Mouse (Mus musculus) testis, postnatal 10 days (tissue): ENCODE results near the gene Nfkbib.

Source experiments
- DNase-seq: peaks from one replicate; pipeline ENCODE4 v3.0.0; 2021; ENCODE audit warnings: low spot score

Gene Nfkbib

DNA sequence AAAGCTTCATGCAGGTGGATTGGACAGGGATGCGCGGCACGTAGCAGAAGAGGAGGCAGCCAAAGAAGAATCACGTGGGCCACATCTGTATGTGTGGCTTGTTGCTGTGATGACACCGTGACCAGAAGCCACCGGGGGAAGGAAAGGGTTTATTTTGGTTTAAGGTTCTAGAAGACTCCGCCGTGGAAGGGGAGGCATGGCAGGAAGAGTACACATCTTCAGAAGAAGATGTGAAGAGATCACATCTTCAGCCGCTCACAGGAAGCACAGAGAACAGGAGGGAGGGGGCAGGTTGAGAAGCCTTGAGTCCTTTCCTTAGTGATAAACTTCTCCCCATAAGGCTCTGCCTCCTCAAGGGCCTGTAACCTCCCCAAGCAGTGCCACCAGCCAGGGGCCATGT is 32.7 kb upstream of the Nfkbib start:
- no peak for DNase-seq

DNA sequence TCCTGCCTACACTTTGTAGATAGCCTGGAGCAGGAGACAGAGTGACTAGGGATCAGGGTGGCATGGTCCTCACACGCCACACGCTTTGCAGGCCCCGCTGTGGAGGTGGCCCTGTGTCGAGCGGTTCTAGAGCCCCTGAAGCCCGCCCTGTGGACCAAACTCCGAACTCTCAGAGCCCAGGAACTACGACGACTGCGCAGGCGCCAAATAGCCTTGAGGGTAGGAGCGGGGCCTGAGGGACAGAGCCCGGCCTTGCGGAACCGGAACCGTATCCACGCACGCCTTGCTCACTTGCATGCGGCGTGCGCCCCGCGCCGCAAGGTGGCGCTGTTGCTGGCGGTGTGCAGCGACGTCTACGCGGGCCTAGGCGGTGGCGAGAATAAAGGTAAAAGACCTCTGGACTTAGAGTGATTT is 29.3 kb upstream of the Nfkbib start:
- DNase-seq, result peak; percentile 90

GRCm38 (mm10) chr7:28795832-28796231 is 28.5 kb upstream of the Nfkbib start:
- DNase-seq, result no peak

DNA sequence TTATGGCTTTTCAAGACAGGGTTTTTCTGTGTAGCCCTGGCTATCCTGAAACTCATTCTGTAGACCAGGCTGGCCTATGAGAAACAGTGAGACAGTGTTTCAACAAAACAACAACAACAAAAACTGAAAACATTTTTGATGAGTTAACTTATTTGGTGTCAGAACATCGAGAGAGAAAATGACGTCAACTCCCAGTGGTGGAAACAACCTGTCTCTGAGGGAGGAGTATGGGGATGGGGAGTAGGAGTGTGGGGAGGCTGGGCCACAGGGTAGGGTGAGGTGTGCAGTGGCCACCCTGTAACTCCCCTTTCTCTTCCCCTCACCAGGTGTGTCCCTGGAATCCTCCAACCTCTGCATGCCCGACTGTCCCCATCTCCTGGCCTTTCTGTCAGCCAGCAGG is 27.2 kb upstream of the Nfkbib start:
- no peak for DNase-seq

DNA sequence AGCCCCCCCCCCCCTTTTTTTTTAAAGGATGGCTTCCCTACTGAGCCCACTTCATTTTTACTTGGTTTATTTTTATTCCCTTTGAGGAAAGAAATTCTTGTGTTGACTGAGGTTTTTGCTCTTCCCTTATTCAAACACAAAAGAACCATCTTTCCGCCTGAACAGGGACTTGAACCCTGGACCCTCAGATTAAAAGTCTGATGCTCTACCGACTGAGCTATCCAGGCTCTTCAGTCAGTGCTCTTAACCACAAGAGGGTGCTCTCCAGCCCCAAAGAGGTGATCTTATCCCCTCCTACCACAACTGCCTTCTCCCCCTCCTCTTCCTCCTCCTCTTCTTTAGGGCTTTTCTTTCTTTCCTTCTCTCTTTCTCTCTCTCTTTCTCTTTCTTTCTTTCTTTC is 26.5 kb upstream of the Nfkbib start:
- DNase-seq, result no peak

- no peak for DNase-seq
Observed at GRCm38 (mm10) chr7:28792391-28793185, 25.3 kb upstream of the Nfkbib start.

- DNase-seq, result no peak
Observed at GRCm38 (mm10) chr7:28791706-28792105, 24.4 kb upstream of the Nfkbib start.

DNA sequence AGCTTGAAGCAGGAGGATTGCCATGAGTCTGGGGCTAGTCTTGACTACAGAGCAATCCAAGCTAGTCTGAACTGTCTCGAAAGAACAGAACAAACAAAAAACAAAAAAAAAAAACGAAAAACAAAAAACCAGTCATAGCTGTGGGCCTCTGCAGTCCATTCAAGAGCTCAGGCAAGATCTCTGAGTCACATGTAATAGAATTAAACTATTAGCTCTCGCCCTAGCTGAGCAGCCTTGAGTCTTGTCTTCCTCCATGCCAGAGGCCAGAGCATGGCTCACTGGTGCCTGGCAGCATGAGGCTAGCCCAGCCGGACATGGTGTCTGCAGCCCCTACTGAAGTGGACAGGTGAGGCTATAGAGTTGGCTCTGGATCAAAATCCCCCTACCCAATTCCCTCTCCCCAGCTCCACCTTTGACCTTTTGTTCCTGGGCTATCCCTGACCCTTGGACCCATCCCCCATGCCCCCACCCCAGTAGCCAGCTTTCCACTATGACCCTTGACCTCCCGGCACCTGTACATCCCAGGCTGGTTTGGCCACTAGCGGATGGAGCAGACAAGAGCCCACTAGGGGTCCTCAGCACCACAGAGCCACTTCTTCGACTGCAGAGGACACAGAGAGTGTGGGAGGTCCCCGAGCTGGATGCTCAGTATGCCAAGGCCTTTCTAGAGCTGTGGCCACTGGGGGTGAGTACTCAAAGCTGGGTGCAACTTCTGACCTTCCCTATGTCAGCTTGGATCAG is 22.9 kb upstream of the Nfkbib start:
- peak; percentile 67 for DNase-seq

DNA sequence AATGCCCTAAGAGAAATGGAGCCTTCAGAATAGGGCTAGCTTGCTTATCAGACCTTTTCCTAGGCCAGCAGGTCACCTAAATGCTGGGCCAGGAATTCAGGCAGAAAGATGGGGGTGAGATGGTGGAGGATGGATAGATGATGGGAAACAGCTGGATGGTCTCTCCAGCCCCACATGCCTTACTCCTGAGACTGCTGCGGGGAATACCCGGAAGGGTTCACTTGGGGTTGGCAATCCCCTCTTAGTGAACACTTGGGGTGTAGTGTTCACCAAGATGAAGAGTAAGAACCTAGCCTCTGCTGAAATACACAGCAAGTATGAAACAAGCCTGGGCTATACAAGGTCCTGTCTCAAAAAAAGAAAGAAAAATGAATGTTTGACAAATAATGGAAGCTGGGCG is 21.9 kb upstream of the Nfkbib start:
- DNase-seq, result no peak

GRCm38 (mm10) chr7:28788307-28789195 is 21.2 kb upstream of the Nfkbib start, which contains the start of gene Rinl:
Gene Rinl (plus strand): TSS chr7:28788969.
- no peak for DNase-seq

- no peak for DNase-seq
Observed at GRCm38 (mm10) chr7:28787884-28788283, 20.6 kb upstream of the Nfkbib start.

GRCm38 (mm10) chr7:28785161-28785560 is 17.8 kb upstream of the Nfkbib start:
- no peak for DNase-seq

GRCm38 (mm10) chr7:28781261-28781663 is 13.9 kb upstream of the Nfkbib start:
- no peak for DNase-seq

GRCm38 (mm10) chr7:28780857-28781256 is 13.5 kb upstream of the Nfkbib start:
- no peak for DNase-seq

DNA sequence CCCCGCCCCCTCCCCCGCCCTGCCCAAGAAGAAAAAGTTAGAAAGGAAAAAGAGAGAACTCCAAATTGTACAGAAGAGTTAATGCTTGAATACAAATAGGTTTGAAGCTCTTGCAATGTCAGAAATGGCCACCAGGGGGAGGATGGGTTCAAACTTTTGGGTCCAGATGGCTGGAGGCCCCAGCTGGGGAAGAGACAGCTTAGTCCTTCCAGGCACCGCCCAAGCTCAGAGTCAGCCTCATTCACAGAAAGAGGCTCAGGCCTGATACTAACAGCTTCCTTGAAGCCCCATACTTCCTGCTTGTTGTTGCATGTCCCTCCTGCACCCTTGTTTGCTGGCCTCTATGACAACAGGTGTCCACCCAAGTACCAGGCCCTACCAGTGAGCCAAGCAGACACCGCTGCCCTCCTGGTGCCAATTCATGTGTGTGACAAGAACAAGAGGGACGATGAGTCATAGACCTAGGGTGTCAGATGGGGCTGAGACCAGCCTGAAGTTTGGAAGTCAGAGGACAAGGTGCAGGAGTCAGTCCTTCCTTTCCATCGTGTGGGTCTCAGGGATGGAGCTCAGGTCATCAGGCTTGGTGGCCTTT is 12.9 kb upstream of the Nfkbib start:
- DNase-seq, result peak; percentile 95

DNA sequence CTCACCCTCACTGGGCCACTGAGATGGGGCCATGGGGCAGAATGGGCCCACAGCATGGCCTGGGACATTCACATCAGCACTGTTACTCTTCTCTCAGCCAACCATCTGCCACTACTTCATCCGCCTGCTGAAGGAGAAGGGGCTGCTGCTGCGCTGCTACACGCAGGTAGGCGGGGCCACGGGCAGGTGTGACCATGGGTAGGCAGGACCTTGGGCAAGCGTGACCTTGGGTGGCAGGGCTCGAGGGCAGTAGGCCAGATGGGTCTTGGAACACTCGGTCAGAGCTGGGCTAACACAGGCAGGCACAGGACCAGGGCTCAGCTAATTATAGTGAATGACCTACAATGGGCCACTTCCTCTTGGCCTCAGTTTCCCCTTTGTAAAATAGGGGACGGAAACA is 11.5 kb upstream of the Nfkbib start:
- DNase-seq, result no peak

DNA sequence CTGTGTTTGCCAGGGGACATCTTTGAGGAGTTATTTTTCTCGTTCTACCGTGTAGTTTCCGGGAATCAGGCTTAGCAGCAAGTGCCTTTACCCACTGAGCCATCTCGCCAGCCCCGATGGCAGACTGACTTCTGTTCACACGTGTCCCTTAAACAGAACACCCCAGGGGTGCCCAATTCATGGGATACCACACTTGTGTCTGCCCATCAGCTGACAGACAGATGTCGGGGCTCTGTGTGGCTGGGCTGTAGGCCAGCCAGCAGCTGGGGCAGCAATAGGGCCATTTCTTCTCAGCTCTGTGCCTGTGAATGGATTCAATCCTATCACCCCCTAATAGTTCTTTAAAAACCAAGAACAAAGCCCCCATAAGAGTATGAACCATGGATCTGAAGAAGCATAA is 7.8 kb upstream of the Nfkbib start:
- no peak for DNase-seq

GRCm38 (mm10) chr7:28774164-28774563 is 6.9 kb upstream of the Nfkbib start:
- no peak for DNase-seq

GRCm38 (mm10) chr7:28773163-28773562 is 5.9 kb upstream of the Nfkbib start:
- no peak for DNase-seq

DNA sequence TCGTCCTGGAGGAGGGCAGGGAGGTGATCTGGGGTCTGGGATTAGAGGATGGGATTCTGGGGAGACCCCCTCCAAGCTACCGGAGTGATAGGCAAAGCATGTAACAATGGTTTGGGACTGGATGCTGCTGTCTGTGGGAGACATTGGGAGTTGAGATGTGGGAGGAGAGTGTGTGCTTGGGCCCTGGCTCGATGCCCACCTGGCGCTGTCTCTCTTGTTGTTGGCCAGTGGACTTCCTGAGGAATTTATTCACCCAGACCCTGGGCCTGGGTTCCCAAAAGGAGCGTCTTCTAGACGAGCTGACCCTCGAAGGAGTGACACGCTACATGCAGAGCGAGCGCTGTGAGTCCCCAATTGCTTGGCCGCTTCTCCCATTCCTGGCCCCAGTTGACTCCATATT is 4.6 kb upstream of the Nfkbib start:
- peak; percentile 85 for DNase-seq

DNA sequence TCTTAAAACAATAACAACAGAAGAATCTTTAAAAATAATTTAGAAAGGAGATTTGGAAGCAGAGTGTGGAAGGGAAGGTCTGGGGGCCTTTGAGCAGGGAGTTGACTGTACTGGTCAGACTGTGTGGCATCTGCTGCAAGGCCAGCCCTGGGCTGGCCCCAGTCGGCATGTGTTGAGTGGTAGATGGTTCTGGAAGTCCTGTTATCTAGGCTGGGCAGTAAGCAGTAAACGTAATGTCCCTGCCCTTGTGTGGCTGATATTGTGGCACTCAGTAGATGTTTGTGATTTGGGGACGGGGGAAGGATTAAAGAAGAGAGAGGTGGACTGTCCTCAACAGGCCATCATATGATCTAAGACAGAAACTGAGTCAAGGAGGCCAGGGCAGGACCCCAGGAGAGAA is 3.0 kb upstream of the Nfkbib start:
- DNase-seq, result no peak

GRCm38 (mm10) chr7:28769414-28769958 is 2.2 kb upstream of the Nfkbib start:
- no peak for DNase-seq
